Mouse (Mus musculus): Measurements from ENCODE around the gene Ctdsp2.

- TF ChIP-seq CTCF (IDR thresholded peaks at IDR 0.05; ENCODE audit: low read depth) (no peak), EP300 (IDR thresholded peaks at IDR 0.05; ENCODE audit: low read depth) (no peak)
Observed at GRCm38 (mm10) chr10:126934561-126934960, 44.0 kb upstream of the Ctdsp2 start.
